Mouse (Mus musculus): Measurements from ENCODE around the gene Cry2.
"Not testable (repeated sequence)": the region's sequence is repeated elsewhere in the genome, so short reads cannot be mapped to it uniquely, and the experiment has no call there.

Gene Cry2

DNA sequence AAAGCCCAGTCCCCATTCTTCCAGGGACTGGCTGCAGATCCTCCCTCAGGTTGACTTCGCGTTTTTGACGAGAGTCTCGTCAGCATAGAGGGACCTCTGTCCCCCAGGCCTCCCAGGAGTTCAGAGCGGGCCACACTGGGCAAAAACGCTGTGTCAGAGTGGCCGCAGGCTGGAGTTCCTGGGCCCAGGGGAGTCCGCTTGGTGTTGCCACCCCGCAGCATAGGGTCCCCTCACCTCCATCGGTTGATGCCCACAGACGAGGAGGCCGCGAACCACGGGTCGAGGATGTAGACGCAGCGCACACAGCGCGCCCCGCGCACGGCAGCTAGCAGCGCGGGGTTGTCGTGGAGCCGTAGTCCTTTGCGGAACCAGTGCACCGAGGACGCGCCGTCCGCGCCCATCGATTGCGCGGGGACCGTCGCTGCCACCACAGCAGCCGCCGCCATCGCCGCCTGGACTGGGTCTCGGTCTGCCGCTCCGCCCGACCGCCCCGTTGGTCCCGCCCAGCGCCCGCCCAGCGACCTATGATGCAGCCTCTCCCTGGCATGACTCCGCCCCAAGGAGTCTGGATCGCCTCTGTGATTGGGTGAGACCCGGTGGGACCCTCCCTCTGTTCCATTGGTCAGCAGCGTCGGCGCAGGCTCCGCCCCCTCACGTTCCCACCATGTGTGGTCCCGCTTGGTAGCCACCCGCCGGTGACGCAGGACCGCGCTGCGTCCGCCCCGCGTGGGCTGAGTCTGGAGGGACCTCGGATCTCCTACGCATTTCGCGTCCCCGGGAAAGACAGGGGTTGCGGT, at the start of gene Cry2:
Gene Cry2, minus strand, starts transcription at position 466 of the 797 bp plus-strand sequence.
- peak; percentile 100 for DNase-seq

DNA sequence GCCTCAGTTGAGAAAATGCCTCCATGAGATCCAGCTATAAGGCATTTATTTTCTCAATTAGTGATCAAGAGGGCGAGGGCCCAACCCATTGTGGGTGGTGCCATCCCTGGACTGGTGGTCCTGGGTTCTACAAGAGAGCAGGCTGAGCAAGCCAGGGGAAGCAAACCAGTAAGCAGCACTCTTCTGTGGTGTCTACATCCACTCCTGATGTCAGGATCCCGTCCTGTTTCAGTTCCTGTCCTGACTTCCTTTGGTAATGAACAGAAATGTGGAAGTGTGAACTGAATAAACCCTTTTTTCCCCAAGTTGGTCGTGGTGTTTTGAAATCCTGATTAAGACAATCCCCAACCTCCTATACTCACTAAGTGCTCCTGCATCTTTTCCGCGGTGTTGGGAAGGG, 49.7 kb upstream of the Cry2 start:
- peak; percentile 94 for DNase-seq

DNA sequence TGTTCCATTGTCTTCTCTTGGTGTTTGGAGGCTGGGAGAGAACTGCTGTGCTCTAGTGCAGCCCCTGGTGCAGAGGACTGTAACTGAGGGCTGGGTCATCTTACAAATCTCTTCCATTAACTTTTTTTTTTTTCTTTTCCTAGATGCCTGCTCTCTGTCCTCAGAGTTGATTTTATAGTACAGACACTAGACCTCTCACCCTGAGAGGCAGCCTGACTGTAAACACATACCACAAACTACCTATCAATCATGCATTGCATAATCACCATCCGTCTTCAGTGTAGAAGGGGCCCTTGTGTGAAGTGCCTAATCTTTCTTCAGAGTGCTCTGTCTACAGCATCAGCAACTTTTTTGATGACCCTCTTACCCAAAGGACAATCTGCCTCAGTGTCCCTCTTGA, 48.7 kb upstream of the Cry2 start:
- no peak for DNase-seq

DNA sequence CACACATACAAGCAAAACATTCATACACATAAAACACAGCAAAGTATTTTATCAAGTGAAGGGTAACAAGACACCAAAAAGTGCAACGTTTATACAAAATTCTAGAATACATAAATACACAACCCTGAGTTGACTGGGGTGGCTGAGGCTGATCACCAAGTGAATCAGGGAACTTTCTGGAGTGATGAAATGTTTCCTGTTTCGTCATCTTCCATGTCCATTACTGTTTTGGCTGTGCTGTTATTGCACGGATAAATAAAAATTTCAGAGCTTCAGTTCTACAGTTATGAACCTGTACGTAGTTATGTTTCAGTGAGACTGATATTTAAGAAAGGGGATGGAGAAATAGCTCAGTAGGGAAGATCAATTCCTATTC, 44.5 kb upstream of the Cry2 start:
- DNase-seq = no peak

DNA sequence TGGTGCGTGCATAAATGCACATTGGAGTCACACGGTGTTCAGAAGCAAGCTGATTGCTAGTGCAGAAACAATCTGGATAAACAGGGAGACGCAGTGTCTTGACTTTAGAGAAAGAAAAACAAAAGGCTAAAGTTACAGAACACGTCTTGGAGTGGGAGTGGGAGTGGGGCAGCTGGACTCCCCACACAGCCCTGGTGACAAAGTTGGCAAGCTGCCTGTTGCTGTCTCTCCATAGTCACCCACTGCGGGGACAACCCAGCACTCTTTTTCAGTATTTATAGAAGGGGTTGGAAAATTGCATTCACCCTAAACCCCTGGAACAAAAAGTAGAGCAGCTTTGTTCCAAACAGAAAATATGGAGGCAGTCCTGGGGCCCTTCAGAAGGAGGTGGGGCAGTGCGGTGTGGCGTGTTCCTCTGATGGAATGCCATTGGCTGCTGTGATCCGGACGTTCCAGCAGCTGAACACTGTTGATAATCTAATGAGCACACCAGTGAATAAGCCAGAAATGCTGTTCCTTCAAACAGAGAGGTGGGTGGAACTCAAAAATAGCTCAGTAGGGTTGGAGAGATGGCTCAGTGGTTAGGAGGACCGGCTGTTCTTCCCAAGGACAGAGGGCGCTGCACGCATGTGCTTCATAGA, 43.9 kb upstream of the Cry2 start:
- DNase-seq = no peak

DNA sequence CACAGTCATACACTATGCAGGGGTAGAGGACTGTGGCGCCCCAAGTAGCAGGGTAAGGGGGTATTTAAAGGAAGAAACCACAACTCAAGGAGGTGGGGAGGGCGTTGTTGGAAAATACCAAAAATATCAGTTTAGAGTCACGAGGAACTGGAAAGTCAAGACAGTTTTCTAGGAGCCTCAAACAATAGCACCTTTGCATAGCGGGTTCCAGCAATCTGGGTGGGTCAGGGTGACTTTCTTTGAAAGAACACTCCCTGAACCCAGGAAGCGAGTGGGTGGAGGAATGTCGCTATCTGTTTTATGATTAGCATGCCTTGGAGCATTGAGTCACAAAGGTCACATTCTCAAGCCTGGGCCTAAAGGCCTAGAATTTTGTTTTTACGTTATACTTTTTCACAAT, 42.7 kb upstream of the Cry2 start:
- not testable (repeated sequence) for DNase-seq

DNA sequence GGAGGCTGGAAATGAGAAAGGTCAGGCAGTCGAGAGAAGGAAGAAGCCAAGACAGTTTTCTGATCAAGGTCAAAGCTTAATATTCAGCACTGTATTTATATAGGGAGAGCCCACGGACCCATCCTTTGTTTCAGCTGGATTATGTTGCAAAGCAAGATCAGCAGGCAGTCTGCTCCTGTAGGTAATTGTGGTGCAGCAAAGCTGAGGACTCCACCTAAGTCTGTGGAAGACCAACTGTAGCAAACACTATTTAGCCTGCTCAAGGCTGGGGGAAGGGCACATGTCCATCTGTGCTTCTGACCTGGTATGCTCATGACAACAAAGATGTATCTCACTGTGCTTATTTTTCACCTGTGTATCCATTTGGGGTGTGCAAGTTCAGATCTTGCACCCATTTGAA, 41.9 kb upstream of the Cry2 start:
- no peak for DNase-seq

DNA sequence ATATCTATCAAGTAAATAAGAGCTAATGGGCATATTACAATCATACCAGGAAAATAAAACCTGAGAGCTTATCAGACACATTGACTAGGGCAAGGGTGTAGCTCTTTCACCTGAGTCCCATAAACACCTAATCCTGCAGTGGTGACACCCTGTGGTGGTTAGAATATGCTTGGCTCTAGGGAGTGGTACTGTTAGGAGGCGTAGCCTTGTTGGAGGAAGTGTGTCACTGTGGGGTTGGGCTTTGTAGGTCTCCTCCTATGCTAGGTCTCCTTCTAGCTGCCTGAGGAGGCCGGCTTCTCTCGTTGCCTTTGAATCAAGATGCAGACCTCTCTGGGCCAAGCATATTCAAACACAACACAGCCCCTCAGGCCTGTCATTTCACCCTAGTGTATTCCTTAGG, 41.1 kb upstream of the Cry2 start:
- DNase-seq = no peak

DNA sequence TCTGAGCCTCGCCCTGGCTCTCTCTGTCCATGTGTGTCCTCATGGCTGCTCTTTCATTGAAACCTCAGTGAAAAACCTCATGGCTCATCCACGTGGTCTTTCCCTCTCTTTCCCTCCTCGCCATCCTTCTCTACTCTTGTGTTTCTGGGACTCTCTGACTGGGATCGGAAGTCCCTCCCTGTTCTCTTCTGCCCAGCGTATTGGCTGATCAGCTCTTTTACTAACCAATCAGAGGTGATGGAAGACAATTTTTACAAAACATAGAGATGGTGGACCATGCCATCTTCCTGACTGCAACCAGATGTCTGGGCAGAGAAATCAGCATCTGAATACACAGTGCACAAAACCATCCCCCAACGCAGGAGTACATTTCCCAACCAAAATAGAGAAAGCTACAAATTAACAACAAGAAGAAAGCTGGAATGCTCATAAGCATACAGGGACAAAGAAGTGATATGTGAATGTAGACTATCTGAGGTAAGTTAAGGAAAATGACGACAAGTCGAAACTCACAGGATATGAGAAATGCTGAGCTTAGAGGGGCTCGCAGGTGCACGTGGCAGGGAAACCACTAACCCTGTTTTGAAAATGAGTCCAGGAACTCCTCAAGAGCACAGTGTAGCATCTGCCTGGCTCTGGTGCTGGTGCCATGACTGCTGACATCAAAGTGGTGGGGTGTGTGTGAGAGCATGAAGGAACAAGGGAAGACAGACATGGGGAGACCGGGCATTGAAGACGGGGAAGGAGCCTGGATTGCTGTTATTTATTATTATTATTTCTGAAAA, 38.2 kb upstream of the Cry2 start:
- DNase-seq = no peak

DNA sequence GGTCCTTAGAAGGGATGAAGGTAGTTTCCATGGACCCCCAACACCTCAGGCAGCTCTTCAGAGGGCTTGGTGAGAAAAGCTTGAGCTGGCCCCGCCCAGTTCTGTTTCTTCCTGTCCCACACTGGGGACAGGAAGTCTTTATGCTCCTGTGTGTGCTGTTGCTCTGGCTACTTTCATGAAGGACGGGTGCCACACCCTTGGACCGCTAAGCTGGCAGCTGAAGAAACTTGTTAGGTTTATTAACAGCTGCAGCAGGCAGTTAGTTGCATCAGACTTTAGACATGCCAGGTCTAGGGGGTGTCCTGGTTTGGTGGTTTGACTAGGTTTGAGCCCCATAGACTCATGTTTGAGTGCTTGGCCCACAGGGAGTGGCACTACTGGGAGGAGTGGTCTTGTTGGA, 30.8 kb upstream of the Cry2 start:
- peak; percentile 89 for DNase-seq

DNA sequence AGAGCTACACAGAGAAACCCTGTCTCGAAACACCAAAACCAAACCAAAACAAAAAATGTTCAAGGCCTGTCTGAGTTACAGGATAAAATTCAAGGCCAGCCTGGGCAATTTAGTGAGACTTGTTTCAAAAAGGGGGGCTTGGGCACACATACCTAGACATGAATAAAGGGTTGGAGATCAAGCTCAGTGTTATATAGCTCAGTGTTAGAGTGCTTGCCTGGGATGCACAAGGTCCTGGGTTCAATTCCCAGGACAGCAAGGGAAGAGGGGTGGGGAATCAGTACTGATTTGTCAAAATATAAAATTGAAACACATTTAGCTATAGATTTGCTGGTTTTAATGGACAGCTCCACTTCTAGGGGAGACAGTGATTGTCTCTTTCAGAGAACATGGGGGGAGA, 27.4 kb upstream of the Cry2 start:
- no peak for DNase-seq

DNA sequence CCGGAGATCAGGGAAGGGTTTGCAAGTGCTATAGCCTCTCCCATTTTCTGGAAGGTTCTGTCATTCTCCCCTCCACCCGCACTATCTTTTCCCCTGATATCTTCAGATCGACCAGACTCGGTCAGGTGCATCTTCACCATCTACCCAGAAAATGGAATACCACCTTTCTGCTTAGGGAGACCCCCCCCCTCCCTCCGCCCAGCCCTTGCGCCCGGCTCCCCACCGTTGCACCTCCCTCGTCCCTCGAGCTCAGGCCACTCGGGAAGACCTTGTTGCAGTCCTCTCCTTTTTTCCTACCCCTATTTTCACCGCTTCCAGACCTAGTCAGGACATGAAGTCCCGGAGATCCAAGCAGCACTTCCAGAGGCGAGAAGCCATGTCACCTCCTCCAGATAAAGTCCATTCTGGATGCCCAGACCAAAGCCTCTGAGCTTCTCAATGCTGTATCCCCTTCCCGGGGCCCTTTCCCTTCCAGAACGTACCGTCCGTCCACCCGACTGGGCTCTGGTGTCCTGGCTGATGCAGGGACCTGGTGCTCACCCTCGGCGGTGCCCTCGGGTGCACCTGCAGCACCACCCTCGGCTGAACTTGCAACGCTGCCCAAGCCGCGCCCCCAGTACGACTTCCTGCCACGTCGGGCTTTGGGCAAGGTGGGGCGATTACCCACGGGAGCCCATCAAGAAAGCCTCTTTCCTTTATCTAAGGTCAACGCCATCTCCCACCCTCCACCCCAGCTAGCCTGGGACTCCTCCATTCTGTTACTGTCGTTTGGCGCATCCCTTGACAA, 26.3 kb upstream of the Cry2 start, which contains the start of gene Slc35c1:
Gene Slc35c1, minus strand, starts transcription at position 618 of the 787 bp plus-strand sequence.
- peak; percentile 95 for DNase-seq

DNA sequence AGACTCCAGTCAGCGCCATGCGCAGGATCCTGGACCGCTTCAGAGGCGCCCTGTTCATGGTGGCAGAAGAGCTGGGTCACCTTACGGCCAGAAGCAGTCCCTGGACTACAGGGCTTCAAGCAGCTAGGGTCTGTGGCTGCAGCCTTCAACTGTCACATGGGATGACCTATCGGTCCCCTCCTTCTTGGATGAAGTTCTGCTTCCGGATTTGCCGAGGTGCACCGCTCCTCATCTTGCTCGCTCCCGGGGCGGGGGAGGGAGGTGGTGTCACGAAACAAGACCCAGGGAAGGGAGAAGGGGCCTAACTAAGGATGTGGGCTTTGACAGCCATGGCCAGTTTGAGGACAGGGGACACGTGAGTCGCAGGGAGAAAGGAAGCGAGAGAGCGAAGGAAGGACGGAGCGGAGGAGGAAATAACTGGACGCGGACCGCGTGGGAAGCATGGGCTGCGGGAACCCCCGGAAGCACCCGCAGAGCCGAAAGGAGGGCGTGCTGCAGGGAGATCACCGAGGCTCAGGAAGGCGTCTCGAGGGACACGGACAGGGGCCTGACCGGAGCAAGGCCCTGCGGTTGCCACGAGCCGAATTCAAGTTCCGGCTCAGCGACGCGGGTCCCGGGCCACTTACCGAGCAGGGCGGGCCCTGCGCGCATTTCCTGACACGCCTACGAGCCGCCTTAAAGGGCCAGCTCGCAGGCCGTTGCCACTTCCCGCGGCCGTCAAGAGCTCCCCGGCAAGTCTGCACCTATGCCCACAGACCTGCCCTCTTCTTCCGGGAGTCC, 25.5 kb upstream of the Cry2 start:
- peak; percentile 99 for DNase-seq

DNA sequence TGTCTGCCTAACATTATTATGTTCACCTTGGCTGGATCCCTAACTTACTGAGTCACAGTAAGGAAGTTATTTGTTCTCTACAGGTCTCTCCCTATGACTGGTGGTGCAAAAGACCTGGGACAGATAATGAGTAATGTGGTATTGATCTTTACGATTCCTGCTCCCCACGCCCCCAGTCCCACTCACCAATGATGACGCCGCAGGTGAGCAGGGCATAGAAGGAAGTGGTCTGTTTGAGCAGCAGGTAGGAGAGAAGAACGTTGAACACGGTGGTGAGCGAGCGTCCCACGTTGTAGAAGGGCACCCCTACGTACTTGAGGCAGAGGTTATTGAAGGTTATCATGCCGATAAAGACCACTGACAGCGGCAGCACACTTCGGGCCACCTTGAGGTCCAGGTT, 24.6 kb upstream of the Cry2 start:
- DNase-seq = peak; percentile 89

DNA sequence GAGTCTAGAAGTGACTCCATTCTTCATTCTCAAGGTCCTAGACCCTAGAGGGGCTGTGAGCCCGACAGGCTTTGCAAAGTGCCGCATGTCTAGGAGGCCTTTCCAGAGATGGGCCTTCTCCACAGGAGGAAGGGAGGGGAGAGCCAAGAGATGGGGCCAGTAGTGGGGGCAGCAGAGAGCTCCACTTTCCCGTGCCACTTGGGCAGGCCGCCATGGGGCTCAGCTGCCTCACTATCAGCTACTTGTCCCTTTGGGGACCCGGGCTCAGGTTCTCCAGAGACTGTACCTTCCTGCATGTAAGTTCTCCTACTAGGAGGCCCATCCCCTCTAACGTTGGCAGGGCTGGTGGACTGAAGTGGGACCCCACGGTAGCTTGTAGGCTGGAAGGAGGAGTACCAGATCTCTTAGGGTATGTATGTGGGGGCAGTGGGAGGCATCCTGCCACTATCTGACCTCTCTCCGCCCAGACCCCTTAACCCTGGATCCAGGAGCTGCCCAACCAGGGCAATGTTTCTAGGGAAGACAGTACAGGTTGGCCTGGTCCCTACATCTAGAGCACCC, 23.2 kb upstream of the Cry2 start:
- peak; percentile 92 for DNase-seq

DNA sequence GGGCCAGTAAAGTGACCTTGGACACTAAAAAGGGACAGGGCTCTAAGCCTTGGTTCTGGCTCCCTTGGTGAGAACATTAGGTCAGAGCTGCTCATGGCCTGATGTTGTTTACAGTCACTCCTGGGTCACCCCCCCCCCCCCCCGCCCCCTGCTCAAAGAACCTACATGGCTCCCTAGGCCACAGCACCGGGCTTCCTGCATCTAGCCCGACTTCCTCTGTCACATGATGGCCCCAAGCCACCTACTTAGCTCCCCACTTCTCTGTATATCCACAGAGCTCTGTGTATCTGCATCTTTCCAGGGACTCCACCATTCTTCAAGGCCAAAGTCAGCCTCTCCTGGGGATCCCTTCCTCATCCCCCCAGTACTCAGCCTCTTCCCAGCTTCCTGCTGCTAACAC, 21.9 kb upstream of the Cry2 start:
- DNase-seq = peak; percentile 84

DNA sequence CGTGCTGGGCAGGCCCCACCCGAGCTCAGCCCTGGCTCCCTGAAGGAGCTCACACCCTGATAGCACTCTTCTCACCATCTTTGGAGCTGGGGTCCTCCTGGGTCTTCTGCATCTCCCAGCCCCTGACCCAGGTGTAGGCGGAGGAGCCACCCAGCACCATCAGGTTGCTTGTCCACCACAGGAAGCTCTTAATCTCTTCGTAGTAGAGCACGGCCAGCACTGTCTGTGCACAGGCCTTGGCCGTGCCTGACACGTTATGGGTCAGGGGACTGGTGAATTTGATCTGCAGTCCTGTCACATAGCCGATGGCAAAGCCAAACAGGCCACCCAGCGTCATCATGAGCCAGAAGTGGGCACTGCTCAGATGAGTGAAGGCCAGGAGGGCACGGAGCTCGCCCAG, 20.3 kb upstream of the Cry2 start:
- DNase-seq = peak; percentile 74

DNA sequence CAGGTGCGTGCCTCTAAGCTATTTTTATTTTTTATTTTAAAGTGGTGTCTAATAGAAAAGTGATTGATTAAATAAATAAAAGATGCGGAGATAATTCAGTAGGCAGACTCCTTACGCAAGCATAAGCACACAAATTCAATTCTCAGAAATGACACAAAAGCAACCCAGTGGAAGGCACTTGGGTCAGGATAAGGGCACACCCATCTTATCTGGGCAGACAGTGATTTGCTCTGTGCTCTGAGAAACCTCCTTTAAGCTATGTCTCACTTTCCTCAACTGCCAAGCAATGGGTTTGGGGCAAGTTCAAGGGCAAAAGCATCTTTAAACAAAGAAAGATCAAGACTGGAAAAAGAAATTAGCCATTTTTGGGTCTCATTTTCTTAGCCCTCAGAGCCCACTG, 17.3 kb upstream of the Cry2 start:
- no peak for DNase-seq

DNA sequence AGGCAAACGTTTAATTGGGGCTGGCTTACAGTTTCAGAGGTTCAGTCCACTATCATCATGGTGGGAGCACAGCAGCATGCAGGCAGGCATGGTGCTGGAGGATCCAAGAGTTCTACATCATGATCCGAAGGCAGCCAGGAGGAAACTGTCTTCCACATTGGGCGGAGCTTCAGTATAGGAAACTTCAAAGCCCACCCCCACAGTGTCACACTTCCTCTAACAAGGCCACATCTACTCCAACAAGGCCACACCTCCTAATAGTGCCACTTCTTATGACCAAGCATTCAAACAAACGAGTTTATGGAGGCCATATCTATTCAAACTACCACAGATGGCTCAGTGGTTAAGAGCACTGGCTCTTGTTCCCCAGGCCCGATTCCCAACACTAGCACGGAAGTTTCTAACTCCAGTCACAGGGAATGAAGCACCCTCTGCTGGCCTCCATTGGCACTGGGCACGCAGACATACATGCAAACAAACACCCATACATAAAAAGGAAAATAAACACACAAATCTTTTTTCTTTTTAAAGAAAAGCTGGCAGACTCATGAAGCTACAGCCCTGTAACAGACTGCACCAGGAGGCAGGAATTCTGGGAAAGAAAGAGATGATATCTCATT, 13.4 kb upstream of the Cry2 start:
- DNase-seq = no peak

DNA sequence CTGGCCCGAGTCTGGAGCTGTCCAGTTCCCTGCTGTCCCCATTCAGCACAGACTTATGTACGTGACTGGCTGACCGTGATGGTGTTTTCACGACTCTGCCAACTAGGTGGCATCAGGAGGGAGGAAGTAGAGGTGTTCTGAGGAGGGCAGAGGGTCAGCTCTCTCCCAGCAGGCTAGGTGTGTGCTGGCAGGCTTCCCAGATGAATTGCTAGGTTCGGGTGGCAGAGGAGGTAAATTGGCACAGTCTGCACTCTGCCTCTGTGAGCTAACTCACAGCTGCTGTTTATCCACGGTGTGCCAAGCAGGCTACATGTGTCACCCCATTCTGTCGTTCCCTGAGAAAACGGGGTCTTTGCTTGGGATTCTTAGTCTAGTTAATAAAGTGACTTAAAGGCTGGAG, 12.8 kb upstream of the Cry2 start:
- DNase-seq = no peak

DNA sequence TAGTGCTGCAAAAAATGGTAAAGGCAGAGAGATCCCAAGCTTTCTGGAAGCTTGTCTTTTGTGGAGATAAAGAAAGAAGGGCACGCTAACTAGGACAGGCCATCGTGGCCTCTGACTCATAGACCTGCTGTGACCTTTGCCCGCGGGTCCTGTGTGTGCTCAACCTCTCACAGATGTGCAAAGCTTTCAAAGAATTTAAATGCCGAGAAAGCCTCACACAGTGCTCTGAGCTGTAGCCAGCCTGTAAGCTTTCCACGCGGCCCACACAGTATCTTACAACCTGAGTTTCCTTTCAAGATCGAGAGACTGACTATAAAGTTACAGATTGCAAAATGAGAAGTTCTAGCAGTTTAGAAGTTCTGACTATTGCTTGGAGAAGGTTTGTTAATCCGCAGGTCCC, 12.0 kb upstream of the Cry2 start:
- DNase-seq = no peak

Data from heart, adult 11 months (tissue).